Mouse (Mus musculus): ENCODE data around the gene Dact3. TPM values are rescaled to one million over a fixed set of nuclear protein-coding genes. Genes with fewer than 3 reads are reported as not detected.

The Dact3 gene
- total RNA-seq, 2 experiments from 2014 or later, result 2.4 to 3.6 TPM

DNA sequence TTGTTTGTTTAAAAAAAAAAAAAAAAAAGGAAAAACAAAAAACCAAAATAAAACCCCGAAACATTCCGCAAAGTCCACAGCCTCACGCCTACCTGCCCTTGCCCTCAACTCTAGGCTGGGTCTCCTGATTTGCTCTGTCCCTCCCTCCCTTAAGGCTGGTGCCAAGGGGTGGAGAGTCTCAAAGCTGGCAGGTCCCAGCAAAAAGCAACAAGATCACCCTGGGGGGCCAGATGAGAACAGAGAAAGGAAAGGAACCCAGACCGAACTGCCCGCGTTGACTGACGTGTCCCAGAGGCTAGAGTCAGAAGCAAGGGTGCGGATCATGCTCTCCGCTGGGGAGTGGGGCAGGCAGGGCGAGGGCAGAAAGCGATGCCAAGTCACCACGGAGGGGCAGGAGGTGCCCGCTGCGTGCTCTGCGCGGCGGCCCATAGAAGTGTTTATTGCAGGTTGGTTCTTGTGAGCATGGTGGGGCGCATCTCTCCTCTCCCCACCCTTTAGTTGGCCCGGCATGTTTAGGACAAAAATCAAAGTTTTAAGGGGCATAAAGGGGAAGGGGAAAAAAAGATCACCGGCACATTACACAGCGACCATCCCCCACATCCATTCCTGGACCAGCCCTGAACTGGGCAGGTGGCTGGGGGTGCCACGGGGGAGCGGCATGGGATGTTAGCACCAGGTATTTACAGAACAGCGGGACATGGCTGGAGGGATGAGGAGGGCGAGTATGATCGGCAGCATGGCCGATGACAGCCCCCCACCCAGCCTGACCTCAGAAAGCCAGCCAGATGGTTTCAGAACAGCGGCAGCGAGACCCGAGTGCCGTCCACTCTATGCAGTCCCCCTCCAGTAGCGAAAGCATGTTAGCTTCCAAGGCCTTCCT lies 40.6 kb downstream of the Dact3 start:
- DNase-seq, result no peak

GRCm38 (mm10) chr7:16916342-16917265 lies 41.5 kb downstream of the Dact3 start:
- DNase-seq, result peak in 1 of 2 experiments; percentile 53

DNA sequence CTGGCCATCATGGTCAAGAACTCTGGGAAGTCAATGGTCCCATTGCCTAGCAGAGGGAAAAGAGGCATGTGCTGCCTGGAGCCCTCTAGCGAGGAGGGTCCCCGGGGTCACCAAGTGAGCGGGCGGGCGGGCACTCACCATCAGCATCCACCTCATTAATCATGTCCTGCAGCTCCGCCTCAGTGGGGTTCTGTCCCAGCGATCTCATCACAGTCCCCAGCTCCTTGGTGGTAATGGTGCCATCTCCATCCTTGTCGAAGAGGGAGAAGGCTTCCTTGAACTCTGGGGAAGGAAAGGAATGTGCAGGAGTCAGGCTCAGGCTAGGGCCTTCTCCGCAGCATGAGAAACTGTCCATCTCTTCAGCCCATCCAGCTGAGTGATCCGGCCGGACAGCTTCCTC lies 42.3 kb downstream of the Dact3 start:
- DNase-seq, result no peak

DNA sequence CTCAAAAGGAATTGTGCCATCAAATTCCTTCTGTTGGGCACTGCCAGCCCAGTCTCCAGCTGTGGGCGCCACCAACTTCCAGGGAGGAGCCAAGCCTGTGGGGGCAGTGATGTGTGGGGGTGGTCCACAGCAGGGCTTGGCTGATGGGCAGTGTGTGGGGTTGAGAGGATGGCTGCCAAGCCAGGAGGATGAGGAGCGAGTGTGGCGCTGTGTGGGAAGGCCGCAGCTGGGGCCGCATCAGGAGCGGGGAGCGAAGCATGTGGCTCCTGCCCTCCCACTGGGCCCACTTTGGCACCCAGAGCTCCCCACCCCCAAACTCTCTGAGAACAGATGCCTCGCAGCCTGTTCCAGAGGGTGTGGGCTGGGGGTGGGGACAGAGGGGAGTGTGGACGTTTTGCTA lies 42.9 kb downstream of the Dact3 start:
- DNase-seq, result no peak

- DNase-seq, result no peak
Measured at GRCm38 (mm10) chr7:16918670-16919069, 43.6 kb downstream of the Dact3 start.

GRCm38 (mm10) chr7:16919395-16920149 lies 44.5 kb downstream of the Dact3 start:
- peak; percentile 72 to 75 for DNase-seq

DNA sequence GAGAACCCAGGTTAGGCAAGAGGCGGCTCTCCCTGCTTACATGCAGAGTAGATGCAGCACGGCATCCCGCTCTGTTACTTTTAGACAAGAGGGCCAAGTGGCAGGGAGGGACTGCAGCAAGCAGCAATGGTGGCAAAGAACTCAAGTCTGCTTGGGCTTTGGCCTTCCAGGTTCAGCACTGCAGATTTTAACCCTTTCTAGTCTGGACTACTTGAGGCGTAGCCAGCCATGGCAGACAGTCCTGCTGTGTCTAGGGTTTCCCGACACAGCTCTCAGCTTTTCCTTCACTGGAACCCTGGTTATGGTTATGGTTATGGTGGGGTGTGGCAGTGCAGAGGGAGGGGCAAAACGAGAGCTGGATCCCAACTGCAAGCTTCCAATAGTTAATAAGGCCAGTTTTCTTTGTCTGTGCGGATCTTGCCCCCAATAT lies 45.0 kb downstream of the Dact3 start:
- no peak for DNase-seq

DNA sequence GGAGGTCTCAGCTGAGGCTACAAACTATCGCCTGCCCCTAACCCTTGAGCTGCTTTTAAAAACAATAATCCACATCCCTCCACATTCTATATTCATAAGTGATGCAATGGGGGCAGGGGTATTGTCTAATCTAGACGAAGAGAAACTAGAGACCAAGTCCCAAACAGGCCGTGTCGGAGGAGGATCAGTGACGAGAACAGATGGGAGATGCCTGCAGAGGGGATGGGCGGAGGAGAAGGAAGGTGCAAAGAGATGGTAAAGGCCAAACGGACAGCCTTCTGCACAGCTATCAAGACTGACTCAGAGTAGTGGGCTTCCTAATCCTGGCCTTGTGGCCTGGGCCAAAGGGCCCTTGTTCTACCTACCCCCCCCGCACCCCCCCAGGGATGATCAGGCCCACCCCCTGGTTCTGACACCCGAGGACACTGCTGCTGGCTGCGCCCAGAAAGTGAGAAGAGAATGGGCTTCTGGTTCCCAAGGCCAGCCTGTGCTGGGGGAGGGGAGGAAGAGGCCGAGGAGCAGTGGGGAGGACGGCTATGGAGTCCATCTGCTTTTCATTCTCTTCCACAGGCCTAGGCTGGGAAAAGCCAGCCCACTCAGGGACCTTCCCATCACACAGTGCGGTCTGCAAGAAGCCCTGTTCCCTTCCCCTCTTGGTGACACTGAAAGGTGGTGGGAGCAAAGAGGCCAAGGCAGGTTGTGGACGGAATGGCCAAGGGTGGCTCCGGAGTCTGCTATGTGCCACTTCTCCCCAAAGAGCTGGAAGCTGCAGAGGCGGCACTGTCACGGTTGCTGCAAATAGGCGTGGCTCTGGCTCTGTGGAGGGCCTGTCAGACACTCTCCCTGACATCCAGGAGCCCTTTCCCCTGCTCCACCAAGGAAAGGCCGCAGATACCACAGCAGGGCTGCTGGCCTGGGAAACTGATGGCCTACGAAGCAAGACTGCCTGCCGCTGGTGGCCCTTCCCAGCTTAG lies 46.0 kb downstream of the Dact3 start:
- peak; percentile 60 to 64 for DNase-seq

DNA sequence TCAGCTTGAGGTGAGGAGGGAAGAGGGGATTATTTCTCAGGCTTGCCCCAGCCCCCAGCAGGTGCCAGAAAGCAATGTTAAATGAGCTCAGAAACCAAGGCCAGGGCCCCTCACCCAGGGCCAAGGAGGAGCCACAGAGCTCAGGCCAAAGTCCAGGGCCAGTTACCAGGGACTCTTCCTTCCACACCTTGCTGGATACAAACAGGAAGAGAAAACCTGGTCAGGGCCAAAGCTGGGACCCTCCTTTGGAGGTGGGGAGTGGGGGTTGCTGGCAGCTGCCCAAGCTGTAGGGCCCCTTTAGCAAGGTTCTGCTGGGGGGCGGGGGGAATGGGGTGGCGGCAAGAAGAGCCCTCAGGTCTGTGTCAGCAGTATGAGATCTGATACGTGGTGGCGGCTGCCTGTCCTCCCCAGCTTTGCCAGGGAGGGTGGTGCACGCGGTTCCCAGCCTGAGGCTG lies 46.8 kb downstream of the Dact3 start:
- DNase-seq, result no peak

DNA sequence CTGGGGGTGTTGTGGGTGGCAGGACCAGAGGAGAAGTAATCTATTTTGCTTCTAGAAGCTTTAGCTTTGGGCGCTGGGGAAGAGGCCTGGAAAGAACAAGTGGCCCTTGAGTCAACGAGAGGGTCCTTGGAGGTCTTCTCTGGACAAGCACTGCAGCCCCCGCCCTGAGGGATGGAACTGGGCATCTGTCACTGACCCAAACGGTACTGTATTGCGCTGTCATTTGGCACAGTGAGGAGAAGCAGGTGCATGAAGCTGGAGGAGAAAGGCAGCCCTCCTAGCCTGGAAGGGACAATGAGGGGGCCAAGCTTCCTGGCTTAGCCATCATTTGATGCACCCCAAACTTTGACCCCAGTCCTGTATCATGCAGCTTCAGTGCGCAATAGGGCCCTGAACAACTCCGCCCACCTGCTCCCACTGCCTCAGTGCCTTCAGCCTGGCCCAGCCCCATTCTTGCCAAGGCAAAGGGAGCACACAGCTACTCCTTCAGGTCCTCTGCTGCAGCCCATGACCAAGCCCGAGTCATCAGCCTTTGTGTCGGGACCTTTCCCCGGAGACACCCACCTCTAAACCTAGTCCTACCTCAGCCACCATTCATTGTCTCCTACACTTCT lies 47.4 kb downstream of the Dact3 start:
- DNase-seq, result peak in 1 of 2 experiments; percentile 56

GRCm38 (mm10) chr7:16923283-16924036 lies 48.3 kb downstream of the Dact3 start:
- DNase-seq, result peak; percentile 52 to 55

- DNase-seq, result peak; percentile 99
Measured at GRCm38 (mm10) chr7:16924037-16924834, 49.1 kb downstream of the Dact3 start, which contains the start of gene Calm3. TSS of gene Calm3 (minus strand) at chr7:16924114.

GRCm38 (mm10) chr7:16928341-16928740 lies 53.2 kb downstream of the Dact3 start:
- no peak for DNase-seq

DNA sequence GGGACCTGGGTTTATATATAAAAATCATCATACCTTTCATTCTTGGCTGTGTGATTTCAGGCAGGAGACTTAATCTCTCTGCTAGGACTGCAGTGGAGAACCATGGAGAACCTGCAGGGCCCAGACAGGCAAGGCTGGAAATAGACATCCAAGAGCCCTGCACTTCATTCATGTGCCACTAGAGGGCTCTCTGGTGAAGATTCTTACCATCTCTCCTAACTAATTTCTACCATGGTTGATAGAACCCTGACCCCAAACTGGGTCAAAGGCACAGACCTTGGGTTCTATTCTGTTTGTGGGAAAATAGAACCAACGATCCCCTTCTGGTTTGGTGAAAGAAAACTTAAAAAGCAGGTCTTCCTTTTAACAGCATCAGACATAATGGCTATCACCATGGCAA lies 55.7 kb downstream of the Dact3 start:
- peak; percentile 66 to 71 for DNase-seq

DNA sequence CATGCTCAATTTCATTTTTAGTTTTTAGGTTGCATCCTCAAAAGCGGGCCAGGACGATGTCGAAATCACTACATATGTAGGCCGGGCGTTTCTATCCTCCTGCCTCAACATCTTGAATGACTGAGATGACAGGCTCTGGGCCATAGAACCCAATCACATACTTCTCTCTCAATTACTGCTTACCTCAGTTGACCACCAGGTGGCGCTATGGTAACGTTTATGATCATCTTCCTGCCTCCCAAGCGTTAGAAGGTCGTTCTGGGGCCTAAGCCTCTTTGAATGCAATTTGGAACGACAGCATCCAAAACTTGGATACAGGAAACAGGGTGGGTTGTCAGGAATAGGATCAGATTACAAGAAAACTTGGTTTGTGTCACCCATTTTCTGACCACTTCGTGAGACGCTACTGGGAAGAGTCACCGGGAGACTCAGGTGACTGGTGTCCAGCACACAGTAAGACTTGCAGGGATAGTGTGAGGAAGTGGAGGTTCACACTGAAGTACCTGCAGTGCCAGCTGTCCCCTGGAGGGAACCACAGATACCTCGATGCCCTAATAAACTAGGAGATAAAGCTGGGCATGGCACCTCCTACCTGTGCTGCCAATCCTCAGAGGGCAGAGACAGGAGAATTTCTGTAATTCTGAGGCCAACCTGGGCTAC lies 57.0 kb downstream of the Dact3 start:
- peak; percentile 83 to 86 for DNase-seq

DNA sequence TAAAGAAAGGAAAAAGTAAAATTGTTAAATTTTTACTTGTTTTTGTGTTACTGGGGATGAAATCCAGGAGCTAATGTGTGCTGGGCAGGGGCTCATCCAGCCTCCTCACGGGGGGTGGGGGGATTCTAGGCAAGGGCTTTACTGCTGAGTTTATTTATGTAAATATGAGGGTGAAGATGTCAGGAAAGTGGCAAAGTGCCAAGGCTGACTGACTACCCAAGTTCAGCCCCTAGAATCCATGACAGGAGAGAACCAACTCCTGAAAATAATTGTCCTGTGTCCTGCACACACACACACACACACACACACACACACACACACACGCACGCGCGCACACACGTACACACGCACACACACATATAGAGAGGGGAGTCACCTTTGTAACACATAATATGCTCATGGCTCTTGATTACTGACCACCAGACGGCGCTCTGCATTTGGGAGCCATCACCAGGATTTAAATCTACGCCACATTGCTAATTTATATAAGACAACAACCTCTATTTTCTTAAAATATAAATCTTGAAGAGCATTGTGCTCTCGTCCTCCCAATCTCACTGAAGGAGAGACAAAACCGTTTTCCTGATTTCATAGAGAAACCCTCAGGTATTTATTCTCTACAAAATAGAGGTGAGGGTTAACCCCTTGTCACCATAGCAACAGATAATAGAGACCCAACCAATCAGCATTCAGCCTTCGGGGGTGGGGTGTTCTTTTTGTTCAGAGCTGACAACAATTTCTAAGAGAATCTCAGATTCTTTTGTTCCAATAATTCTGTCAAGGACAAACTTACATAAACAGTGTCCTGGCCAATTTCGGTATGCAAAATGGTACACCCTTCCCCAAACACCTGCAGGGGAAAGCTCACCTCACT lies 57.8 kb downstream of the Dact3 start:
- DNase-seq, result peak in 1 of 2 experiments; percentile 70
